ENCODE assay signal across 20 mouse cellular contexts in genomic region chr11:100603155-100603554, GRCm38 (mm10). TPM values are rescaled to one million over a fixed set of nuclear protein-coding genes. Genes with fewer than 3 reads are reported as not detected.
A peak's percentile ranks its signal among the peaks of the same experiment; 100 is the strongest.
DNase-seq lines count a peak whose midpoint lies in the region; ATAC-seq and TF ChIP-seq lines count a peak whose summit lies in the region.
"Had no signal": no experiment of that assay in that cellular context is flagged by ENCODE, and none has a peak within 500 bp of the region (broad histone marks: within the 10 kb centered on the region; RNA-seq: fewer than 3 reads in every experiment).

No protein-coding gene starts in this region.

- no peaks in the 10 kb centered on the region for H3K27me3 ChIP-seq in cerebellum, adult 2 months (ENCODE audit: control insufficient read depth, insufficient read depth, low read length)
- H3K27me3 ChIP-seq in heart, embryonic 13.5 days (replicated peaks), result no peaks in the 10 kb centered on the region
- H3K27me3 ChIP-seq in megakaryocyte, embryonic 14.5 days (replicated peaks), result no peaks in the 10 kb centered on the region
- H3K27me3 ChIP-seq in midbrain, postnatal 0 days (ENCODE audit: insufficient read depth, low read length), result no peaks in the 10 kb centered on the region
- H3K27me3 ChIP-seq: embryonic facial prominence, embryonic 15.5 days; hindbrain, embryonic 15.5 days had no signal

- no peak for DNase-seq in cerebellum, adult 2 months
- DNase-seq in cerebellum, adult 9-11 months, result no peak
- DNase-seq in heart, adult 18-20 months, result no peak
- DNase-seq in midbrain, postnatal 0 days (ENCODE audit: low spot score), result no peak
- DNase-seq: adrenal gland, postnatal 10 days; cerebellum, adult 11 months; cerebellum, postnatal 10 days; embryo, embryonic 11 days; gastrocnemius, postnatal 10 days; heart, postnatal 10 days had no signal

- ATAC-seq in heart, embryonic 13.5 days (ENCODE audit: extremely low read depth, insufficient number of reproducible peaks, low FRiP score, low TSS enrichment), result no peak
- ATAC-seq in megakaryocyte, adult 5-6 weeks (ENCODE audit: poor library complexity, severe bottlenecking), result no peak
- ATAC-seq in midbrain, postnatal 0 days (ENCODE audit: low FRiP score), result no peak
- ATAC-seq: forebrain, embryonic 14.5 days; inflammation-experienced regulatory T-cells, adult 6 months had no signal

- peaks cover 16% of the 10 kb centered on the region for H3K4me1 ChIP-seq in cerebellum, adult 2 months (ENCODE audit: control insufficient read depth, insufficient read depth, low read length)
- peaks cover 29% of the 10 kb centered on the region for H3K4me1 ChIP-seq in heart, embryonic 13.5 days
- peaks cover 49% of the 10 kb centered on the region for H3K4me1 ChIP-seq in megakaryocyte, embryonic 14.5 days
- H3K4me1 ChIP-seq in midbrain, postnatal 0 days (ENCODE audit: insufficient read depth, low read length), result no peaks in the 10 kb centered on the region
- H3K4me1 ChIP-seq: forebrain, embryonic 10.5 days; hindbrain, embryonic 10.5 days had no signal

- WGBS in cerebellum, adult 2 months, result 45% methylated on average over 9 of the region's 9 CpGs
- 60% methylated on average over 9 of the region's 9 CpGs for WGBS in heart, embryonic 13.5 days
- WGBS in midbrain, postnatal 0 days, result 91% methylated on average over 9 of the region's 9 CpGs

- no peak overlapping the region for H3K4me2 ChIP-seq in heart, embryonic 13.5 days
- no peak overlapping the region for H3K4me2 ChIP-seq in midbrain, postnatal 0 days (ENCODE audit: low read depth, low read length, poor library complexity, severe bottlenecking)
- H3K4me2 ChIP-seq: embryonic facial prominence, embryonic 15.5 days; hindbrain, embryonic 15.5 days had no signal

- no peak overlapping the region for H3K4me3 ChIP-seq in cerebellum, adult 2 months (replicated peaks; ENCODE audit: insufficient read depth, low read depth, low read length)
- H3K4me3 ChIP-seq in heart, embryonic 13.5 days, result no peak overlapping the region
- peak overlapping the region; percentile 76 for H3K4me3 ChIP-seq in megakaryocyte, embryonic 14.5 days (replicated peaks)
- no peak overlapping the region for H3K4me3 ChIP-seq in midbrain, postnatal 0 days (ENCODE audit: low read depth, low read length)
- H3K4me3 ChIP-seq: embryonic facial prominence, embryonic 15.5 days; erythroblast, embryonic 14.5 days; forebrain, embryonic 10.5 days; hindbrain, embryonic 10.5 days; hindbrain, embryonic 15.5 days had no signal

- H3K9me3 ChIP-seq in heart, embryonic 13.5 days, result no peaks in the 10 kb centered on the region
- H3K9me3 ChIP-seq in megakaryocyte, embryonic 14.5 days, result no peaks in the 10 kb centered on the region
- no peaks in the 10 kb centered on the region for H3K9me3 ChIP-seq in midbrain, postnatal 0 days (ENCODE audit: low read length)
- H3K9me3 ChIP-seq: embryonic facial prominence, embryonic 15.5 days; forebrain, embryonic 10.5 days; hindbrain, embryonic 10.5 days; hindbrain, embryonic 15.5 days had no signal

- no peak for TF ChIP-seq POLR2A in cerebellum, adult 2 months (IDR thresholded peaks at IDR 0.05; ENCODE audit: borderline replicate concordance, insufficient read depth, low read length)

- H3K9ac ChIP-seq in heart, embryonic 13.5 days, result no peak overlapping the region
- H3K9ac ChIP-seq in midbrain, postnatal 0 days (replicated peaks; ENCODE audit: low read length, poor library complexity, severe bottlenecking), result no peak overlapping the region
- H3K9ac ChIP-seq: embryonic facial prominence, embryonic 15.5 days; hindbrain, embryonic 15.5 days had no signal

- no peak for TF ChIP-seq CTCF in cerebellum, adult 2 months (IDR thresholded peaks at IDR 0.05; ENCODE audit: borderline replicate concordance, insufficient read depth, low read depth, low read length)
- no peak for TF ChIP-seq CTCF in midbrain, postnatal 0 days (IDR thresholded peaks at IDR 0.05)

- H3K27ac ChIP-seq in cerebellum, adult 2 months (ENCODE audit: insufficient read depth, low read length), result peak overlapping the region; percentile 49; the same call in 1 of the 2 replicates
- H3K27ac ChIP-seq in heart, embryonic 13.5 days (replicated peaks), result 0 out of 2 replicates have a peak overlapping the region, but pooled peaks have one; percentile 33
- H3K27ac ChIP-seq in midbrain, postnatal 0 days (ENCODE audit: low read depth, low read length), result no peak overlapping the region
- H3K27ac ChIP-seq: embryonic facial prominence, embryonic 15.5 days; forebrain, embryonic 10.5 days; hindbrain, embryonic 10.5 days; hindbrain, embryonic 15.5 days had no signal

- peaks cover 51% of the 10 kb centered on the region for H3K36me3 ChIP-seq in heart, embryonic 13.5 days
- H3K36me3 ChIP-seq in megakaryocyte, embryonic 14.5 days (replicated peaks; ENCODE audit: low read length), result peaks cover 79% of the 10 kb centered on the region
- H3K36me3 ChIP-seq in midbrain, postnatal 0 days (ENCODE audit: insufficient read depth, low read length), result peaks cover 31% of the 10 kb centered on the region

RNA-seq across cellular contexts. Expression of gene Nkiras2, which starts 15.9 kb away (rescaled TPM):
- polyA plus RNA-seq in cerebellum, adult 2 months (2012; rRNA removed), result 27.5 and 27.6 TPM in 2 replicates
- 67.0 and 67.3 TPM in 2 replicates for polyA plus RNA-seq in heart, embryonic 13.5 days (2015; fragmentation: Nextera tagmentation; extraction: Ambion mirVana)
- total RNA-seq in heart, adult 18-20 months (2021), result 10 to 100 TPM; 48.6 to 50.6 TPM
- 62.7 and 103 TPM in 2 replicates for polyA plus RNA-seq in megakaryocyte, embryonic 14.5 days (2012; ENCODE audit: insufficient read depth, low replicate concordance)
- total RNA-seq in megakaryocyte, adult 5-6 weeks (2015), result 47.7 and 52.7 TPM in 2 replicates
- total RNA-seq in megakaryocyte, adult 5-6 weeks (2017), result 36.0 and 45.5 TPM in 2 replicates
- 106 and 125 TPM in 2 replicates for total RNA-seq in midbrain, postnatal 0 days (2014; rRNA removed)
- 80.9 and 89.3 TPM in 2 replicates for polyA plus RNA-seq in midbrain, postnatal 0 days (2015; fragmentation: Nextera tagmentation; extraction: Ambion mirVana)

RNA-seq across cellular contexts. Expression of gene Dnajc7, which starts 16.8 kb away (rescaled TPM):
- polyA plus RNA-seq in cerebellum, adult 2 months (2012; rRNA removed), result 157 and 177 TPM in 2 replicates
- polyA plus RNA-seq in heart, embryonic 13.5 days (2015; fragmentation: Nextera tagmentation; extraction: Ambion mirVana), result 172 and 191 TPM in 2 replicates
- 100 to 1,000 TPM; 126 to 128 TPM for total RNA-seq in heart, adult 18-20 months (2021)
- 1.8 and 86.6 TPM in 2 replicates for polyA plus RNA-seq in megakaryocyte, embryonic 14.5 days (2012; ENCODE audit: insufficient read depth, low replicate concordance)
- 98.1 and 124 TPM in 2 replicates for total RNA-seq in megakaryocyte, adult 5-6 weeks (2015)
- 145 and 172 TPM in 2 replicates for total RNA-seq in megakaryocyte, adult 5-6 weeks (2017)
- total RNA-seq in midbrain, postnatal 0 days (2014; rRNA removed), result 67.1 and 75.9 TPM in 2 replicates
- polyA plus RNA-seq in midbrain, postnatal 0 days (2015; fragmentation: Nextera tagmentation; extraction: Ambion mirVana), result 228 and 234 TPM in 2 replicates

RNA-seq across cellular contexts. Expression of gene Cnp, which starts 28.5 kb away (rescaled TPM):
- 547 and 616 TPM in 2 replicates for polyA plus RNA-seq in cerebellum, adult 2 months (2012; rRNA removed)
- polyA plus RNA-seq in heart, embryonic 13.5 days (2015; fragmentation: Nextera tagmentation; extraction: Ambion mirVana), result 18.1 and 20.2 TPM in 2 replicates
- total RNA-seq in heart, adult 18-20 months (2021), result 1 to 10 TPM; 6.1 to 7.7 TPM
- polyA plus RNA-seq in megakaryocyte, embryonic 14.5 days (2012; ENCODE audit: insufficient read depth, low replicate concordance), result 13.3 and 17.1 TPM in 2 replicates
- 9.5 and 11.3 TPM in 2 replicates for total RNA-seq in megakaryocyte, adult 5-6 weeks (2015)
- total RNA-seq in megakaryocyte, adult 5-6 weeks (2017), result 22.2 and 23.9 TPM in 2 replicates
- 54.7 and 68.8 TPM in 2 replicates for total RNA-seq in midbrain, postnatal 0 days (2014; rRNA removed)
- 65.3 and 76.0 TPM in 2 replicates for polyA plus RNA-seq in midbrain, postnatal 0 days (2015; fragmentation: Nextera tagmentation; extraction: Ambion mirVana)

RNA-seq across cellular contexts. Expression of gene Ttc25, which starts 57.7 kb away (rescaled TPM):
- 0.86 and 0.92 TPM in 2 replicates for polyA plus RNA-seq in cerebellum, adult 2 months (2012; rRNA removed)
- polyA plus RNA-seq in heart, embryonic 13.5 days (2015; fragmentation: Nextera tagmentation; extraction: Ambion mirVana), result 0.19 and 0.62 TPM in 2 replicates
- under 1 TPM; 0.17 to 0.46 TPM for total RNA-seq in heart, adult 18-20 months (2021)
- 0.29 TPM in 1 of 2 replicates, not detected in the other for polyA plus RNA-seq in megakaryocyte, embryonic 14.5 days (2012; ENCODE audit: insufficient read depth, low replicate concordance)
- 0.16 and 0.96 TPM in 2 replicates for total RNA-seq in megakaryocyte, adult 5-6 weeks (2015)
- not detected in 2 replicates for total RNA-seq in megakaryocyte, adult 5-6 weeks (2017)
- 0.33 and 0.71 TPM in 2 replicates for total RNA-seq in midbrain, postnatal 0 days (2014; rRNA removed)
- 0.96 and 1.4 TPM in 2 replicates for polyA plus RNA-seq in midbrain, postnatal 0 days (2015; fragmentation: Nextera tagmentation; extraction: Ambion mirVana)
- polyA plus RNA-seq: erythroblast, embryonic 14.5 days had no signal
